Mouse (Mus musculus) lung, postnatal 36 days (tissue): ENCODE measurements at regions not wholly inside any gene's neighbourhood (a gene's known extent, or its start where the extent isn't known, plus 50 kb on each side); places are given as distances from the start of the nearest gene placed in this dataset.
A peak's percentile ranks its signal among the peaks of the same experiment; 100 is the strongest.

ENCODE experiments used
- DNase-seq: peaks from one replicate; pipeline ENCODE4 v3.0.0; 2022; ENCODE audit warnings: mixed read lengths

DNA sequence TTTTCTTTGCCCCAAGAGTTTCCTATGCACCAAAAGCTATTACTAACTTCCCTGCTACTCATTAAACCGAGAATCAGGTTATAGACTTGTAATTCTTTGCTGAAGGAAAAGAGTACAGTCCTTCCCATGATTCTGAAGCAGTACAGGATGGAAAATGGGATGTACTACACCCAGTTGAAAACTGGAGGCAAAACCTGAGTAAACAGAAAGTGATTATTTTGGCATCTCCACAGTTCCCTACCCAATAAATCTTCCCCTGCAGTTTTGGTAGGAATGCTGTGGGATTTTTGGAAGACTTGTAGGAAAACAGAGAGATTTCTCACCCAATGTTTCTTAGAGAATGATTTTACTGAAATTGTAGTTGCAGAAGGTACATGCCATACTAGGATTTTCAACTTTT lies 268.5 kb downstream of the Dio2 start:
- DNase-seq = no peak

- no peak for DNase-seq
These were observed 278.1 kb downstream of the Dio2 start for GRCm38 (mm10) chr12:90460121-90460520.

DNA sequence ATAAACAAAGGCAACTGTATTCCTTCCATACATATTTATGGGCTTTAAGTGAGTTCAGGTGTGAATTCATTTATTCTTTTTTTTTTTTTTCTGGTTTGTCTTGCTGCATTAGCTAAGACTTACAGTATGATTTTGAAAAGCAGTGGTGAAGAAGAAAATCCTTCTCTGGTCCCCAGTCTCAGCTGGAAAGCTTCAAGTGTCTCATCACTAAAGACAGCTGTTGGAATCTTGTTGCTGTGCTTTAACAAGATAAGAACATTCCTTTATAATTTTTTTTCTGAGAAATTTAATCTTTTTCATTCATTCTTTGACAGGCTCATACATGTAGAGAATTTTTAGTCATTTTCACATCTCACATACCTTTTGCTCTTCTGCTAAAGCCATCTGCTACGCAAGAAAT lies 297.6 kb downstream of the Dio2 start:
- DNase-seq = no peak

DNA sequence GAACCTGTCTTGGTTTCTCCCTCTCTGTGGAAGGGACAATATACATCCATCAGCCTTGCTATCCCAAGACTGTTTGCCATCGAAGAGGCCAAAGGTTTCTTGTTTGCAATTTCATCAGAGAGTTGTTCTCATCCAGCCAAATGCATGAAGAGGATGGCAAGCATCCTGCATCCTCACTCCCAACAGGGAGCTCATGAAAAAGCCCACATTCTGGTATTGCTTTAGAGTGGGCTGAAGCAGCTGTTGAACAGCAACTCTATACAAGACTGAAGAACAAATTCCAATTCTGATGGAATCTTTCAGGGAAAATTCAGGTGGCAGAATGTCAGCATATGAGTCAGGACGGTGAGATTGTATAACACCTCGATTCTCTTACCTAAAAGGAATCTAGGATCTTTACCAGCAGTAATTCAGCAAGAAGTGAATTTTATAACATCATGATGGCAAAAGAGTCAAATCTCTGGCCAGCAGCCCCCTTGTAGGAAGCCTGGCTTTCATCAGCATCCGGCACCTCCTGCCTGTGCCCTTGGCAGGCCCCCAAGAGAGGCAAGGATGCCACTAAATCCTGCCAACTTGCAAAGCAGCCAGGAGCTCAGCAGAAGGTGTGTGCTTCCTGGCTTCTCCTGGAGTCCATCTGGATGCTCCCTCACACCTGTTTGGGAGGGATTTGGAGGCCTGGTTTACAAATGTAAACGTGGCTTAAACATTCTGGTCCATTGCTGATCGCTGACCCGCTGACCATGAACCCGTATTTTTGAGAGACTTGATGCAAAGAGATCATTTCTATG lies 312.8 kb downstream of the Dio2 start:
- no peak for DNase-seq

DNA sequence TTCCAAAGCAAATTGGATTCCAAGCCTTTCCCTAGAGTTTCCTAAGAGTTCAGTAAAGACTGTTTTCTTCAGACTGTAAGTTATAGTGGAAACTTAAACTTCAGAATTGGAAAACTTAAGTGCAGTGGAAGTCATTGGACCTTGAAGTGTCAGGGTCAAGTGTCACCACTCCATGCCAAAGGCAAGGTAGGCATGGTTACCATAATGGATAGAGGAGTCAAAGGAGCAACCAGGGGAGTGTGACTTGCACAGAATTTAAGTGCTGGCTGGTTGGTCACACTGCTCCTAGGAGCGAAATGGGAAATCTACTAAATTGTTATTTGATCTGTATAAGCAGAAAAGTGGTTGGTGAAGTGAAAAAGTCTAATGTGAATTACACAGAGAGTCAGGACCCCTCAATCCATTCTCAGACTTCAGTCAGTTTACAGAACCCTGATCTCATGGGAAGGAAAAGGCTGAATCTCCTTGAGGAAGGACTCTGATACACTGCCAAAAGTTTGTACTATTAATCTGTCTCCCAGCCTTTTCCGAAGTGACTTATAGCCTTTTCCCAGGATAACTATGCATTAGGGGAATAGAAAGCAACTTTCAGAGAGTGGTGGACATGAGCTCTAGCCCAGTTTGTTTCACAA lies 320.5 kb downstream of the Dio2 start:
- no peak for DNase-seq

GRCm38 (mm10) chr12:90408716-90409115 lies 329.5 kb downstream of the Dio2 start:
- DNase-seq = no peak

- DNase-seq = peak; percentile 54
These were observed 339.7 kb downstream of the Dio2 start for GRCm38 (mm10) chr12:90398564-90398963.
